Mouse (Mus musculus) limb, embryonic 10.5 days (tissue): ENCODE measurements at regions not wholly inside any gene's neighbourhood (a gene's known extent, or its start where the extent isn't known, plus 50 kb on each side); places are given as distances from the start of the nearest gene placed in this dataset.

Experiments used
- DNase-seq: peaks from one replicate; pipeline ENCODE4 v3.0.0-alpha.2; 2017; ENCODE audit warnings: low spot score
- H3K27ac ChIP-seq: fragments of 300-500 bp; sonication (generic); 2 replicates; pipeline ENCODE4 v1.5.1; 2016; ENCODE audit warnings: mild to moderate bottlenecking
- H3K27me3 ChIP-seq: fragments of 300-500 bp; sonication (generic); 2 replicates; pipeline ENCODE4 v1.6.1; 2016; ENCODE audit warnings: low read depth, mild to moderate bottlenecking; ENCODE audit not compliant: poor library complexity, severe bottlenecking
- H3K36me3 ChIP-seq: fragments of 300-500 bp; sonication (generic); 2 replicates; pipeline ENCODE4 v1.6.1; 2016; ENCODE audit warnings: mild to moderate bottlenecking, moderate library complexity
- H3K4me1 ChIP-seq: fragments of 300-500 bp; sonication (generic); 2 replicates; pipeline ENCODE4 v1.6.1; 2016
- H3K4me3 ChIP-seq: fragments of 300-500 bp; sonication (generic); 2 replicates; pipeline ENCODE4 v1.5.1; 2016; ENCODE audit warnings: mild to moderate bottlenecking, moderate library complexity
- H3K9me3 ChIP-seq: fragments of 300-500 bp; sonication (generic); replicated peaks from 2 replicates; pipeline ENCODE4 v1.6.1; 2016; ENCODE audit warnings: mild to moderate bottlenecking
- WGBS: fragments of 180-500 bp; shearing (Covaris S2); methylation state at CpG from one replicate; pipeline ENCODE4 v1.1.7; 2016; 5-methylcytosine and 5-hydroxymethylcytosine counted together

DNA sequence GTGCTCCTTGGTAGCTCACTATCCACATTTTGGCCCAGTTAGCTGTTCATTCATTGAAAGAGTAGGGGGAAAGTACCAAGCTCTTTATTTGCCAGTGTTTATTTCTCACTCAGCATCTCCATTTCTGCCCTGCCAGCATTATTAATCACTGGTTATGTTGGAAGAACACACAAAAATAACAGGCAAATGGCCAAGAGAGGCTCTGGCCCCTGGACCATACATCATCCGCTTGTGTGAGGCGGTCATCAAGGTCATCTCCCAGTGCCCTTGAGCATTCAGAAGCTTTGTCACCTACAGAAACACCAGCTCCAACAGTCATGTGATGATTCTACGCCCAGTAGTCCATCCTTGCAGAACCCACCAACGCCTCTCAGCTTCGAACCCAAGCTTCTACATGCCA is 133.2 kb upstream of the Rpl34 start:
- WGBS, result 93% methylated on average over 5 of the region's 5 CpGs
- DNase-seq, result no peak
- no peak overlapping the region for H3K4me3 ChIP-seq

DNA sequence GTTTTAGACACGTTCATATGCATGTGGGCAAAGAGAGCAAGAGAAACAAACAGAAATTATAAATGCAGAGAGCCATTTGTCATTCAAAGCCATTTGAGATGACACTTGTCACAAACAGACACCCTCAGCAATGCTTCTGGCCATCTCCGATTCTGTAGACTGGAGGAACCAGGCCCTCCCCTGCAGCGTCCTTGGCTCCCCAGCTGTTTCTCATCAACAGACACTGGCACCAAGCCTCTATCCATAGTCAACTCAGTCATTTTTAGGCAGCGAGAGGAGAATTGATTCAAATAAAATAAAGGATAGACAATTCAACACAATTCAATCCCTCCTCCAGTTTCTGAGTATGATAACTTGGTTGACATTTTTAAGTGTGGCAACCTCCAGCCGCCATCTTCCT is 130.1 kb upstream of the Rpl34 start:
- peaks cover 62% of the 10 kb centered on the region for H3K4me1 ChIP-seq
- WGBS, result 63% methylated on average over 5 of the region's 5 CpGs
- no peak overlapping the region for H3K4me3 ChIP-seq
- no peaks in the 10 kb centered on the region for H3K9me3 ChIP-seq
- no peaks in the 10 kb centered on the region for H3K36me3 ChIP-seq
- no peak overlapping the region for H3K27ac ChIP-seq
- no peak for DNase-seq
- no peaks in the 10 kb centered on the region for H3K27me3 ChIP-seq

More for the DNA sequence above, 133.2 kb upstream of the Rpl34 start:
- Histone ChIP-seq H3K4me1 (peaks cover 58% of the 10 kb centered on the region), H3K27ac (peak overlapping the region; percentile 62), H3K36me3 (no peaks in the 10 kb centered on the region), H3K9me3 (no peaks in the 10 kb centered on the region), H3K27me3 (no peaks in the 10 kb centered on the region)

DNA sequence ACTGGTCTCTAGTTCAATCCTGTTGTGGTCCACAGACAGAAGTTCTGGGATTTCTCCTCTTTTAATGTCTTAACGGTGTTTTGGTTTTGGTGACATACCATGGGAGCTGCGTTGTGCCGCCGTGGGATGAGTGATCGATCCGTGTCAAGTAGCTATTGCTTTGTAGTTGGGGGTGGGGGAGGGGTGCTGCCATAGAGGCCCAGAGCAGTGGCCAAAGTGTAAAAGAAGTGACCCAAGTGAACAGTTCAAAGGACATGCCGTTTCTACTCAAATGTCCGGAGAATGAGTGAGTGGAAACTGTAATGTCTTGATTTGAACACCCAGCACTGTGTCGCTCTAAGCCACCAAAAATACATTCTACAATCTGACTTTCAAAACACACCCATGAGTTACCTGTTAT is 123.7 kb upstream of the Rpl34 start:
- Histone ChIP-seq H3K36me3 (no peaks in the 10 kb centered on the region), H3K27ac (peak overlapping the region; percentile 14; the same call in 1 of the 2 replicates), H3K4me1 (peaks cover 54% of the 10 kb centered on the region), H3K27me3 (no peaks in the 10 kb centered on the region), H3K4me3 (no peak overlapping the region), H3K9me3 (no peaks in the 10 kb centered on the region)
- DNase-seq, result no peak
- 58% methylated on average over 9 of the region's 9 CpGs for WGBS

DNA sequence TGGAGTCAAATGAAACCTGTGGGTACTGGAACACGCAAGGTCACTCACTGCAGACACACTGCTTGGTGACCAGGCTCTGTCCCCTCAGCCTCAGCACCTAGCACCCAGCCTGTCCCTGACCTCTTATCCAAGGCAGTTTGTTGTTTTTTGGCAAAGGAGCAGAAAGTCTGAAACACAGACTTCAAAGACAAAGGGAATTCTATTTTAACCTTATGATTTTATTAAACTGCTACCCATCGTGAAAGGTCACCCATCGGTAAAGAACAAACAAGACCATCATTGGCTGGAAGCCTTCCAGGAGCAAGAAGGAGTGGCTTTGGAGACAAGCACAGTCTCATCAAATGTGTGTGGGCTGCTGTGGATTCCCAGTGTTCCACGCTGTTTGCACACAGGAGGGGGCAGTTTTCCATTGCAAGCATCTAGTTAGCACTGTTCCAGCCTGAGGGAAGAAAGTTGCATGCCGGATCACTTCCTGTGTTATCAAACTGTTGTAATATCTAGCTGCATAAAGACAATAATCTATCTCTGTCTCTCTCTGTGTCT is 120.6 kb upstream of the Rpl34 start:
- H3K36me3 ChIP-seq, result no peaks in the 10 kb centered on the region
- H3K4me3 ChIP-seq, result no peak overlapping the region
- H3K9me3 ChIP-seq, result no peaks in the 10 kb centered on the region
- H3K27ac ChIP-seq, result no peak overlapping the region
- H3K27me3 ChIP-seq, result no peaks in the 10 kb centered on the region
- WGBS, result 81% methylated on average over 5 of the region's 5 CpGs
- no peak for DNase-seq
- H3K4me1 ChIP-seq, result peaks cover 26% of the 10 kb centered on the region

DNA sequence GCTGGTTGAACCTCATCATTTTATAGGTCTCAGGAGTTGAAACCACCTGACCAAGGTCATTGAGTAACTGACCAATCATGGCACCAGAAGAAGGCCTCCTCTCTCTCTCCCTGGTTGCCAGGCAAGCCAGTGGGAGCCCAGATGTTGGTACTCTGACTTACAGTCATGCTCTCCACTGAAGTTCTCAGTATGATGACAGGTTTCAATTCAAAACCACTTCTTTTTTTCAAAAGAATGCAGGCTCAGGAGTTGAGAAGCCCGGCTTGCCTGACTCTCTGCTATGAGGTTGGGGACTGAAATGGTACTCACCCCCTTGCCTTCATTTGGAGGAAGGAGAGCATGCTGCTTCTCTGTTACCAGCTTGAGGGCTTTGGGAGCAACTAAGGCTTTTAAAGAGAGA is 111.6 kb upstream of the Rpl34 start:
- 71% methylated on average over 1 of the region's 1 CpGs for WGBS
- Histone ChIP-seq H3K27ac (0 out of 2 replicates have a peak overlapping the region, but pooled peaks have one; percentile 14), H3K27me3 (no peaks in the 10 kb centered on the region), H3K9me3 (no peaks in the 10 kb centered on the region), H3K36me3 (no peaks in the 10 kb centered on the region), H3K4me3 (no peak overlapping the region), H3K4me1 (peaks cover 35% of the 10 kb centered on the region)
- no peak for DNase-seq

DNA sequence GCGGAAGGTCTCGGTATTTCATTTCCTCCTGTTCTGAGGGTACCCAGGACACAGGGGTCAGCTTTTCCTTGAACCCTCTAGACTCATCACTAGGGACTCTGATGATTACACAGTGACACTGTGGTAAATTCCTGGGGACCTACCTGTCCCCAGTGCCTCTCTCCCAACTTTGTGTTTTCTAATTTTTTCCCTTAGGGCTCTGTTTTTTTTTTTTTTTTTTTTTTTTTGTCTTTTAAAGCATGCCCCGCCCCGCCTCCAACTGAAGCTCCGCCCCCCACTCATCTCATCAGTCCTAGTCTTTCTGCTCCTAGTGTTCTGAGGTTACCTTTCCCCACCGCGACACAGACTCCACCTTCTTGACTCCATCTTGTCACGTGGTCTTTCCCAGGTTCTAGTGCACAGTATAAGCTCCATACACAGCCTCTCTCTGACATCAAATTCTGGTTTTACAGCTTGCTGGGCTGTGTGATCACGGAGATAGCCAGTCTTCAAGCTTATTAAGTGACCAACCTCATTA is 109.8 kb upstream of the Rpl34 start:
- Histone ChIP-seq H3K4me3 (no peak overlapping the region), H3K4me1 (peaks cover 43% of the 10 kb centered on the region), H3K27me3 (no peaks in the 10 kb centered on the region), H3K27ac (no peak overlapping the region), H3K9me3 (no peaks in the 10 kb centered on the region), H3K36me3 (no peaks in the 10 kb centered on the region)
- DNase-seq, result no peak
- WGBS, result 81% methylated on average over 9 of the region's 9 CpGs

DNA sequence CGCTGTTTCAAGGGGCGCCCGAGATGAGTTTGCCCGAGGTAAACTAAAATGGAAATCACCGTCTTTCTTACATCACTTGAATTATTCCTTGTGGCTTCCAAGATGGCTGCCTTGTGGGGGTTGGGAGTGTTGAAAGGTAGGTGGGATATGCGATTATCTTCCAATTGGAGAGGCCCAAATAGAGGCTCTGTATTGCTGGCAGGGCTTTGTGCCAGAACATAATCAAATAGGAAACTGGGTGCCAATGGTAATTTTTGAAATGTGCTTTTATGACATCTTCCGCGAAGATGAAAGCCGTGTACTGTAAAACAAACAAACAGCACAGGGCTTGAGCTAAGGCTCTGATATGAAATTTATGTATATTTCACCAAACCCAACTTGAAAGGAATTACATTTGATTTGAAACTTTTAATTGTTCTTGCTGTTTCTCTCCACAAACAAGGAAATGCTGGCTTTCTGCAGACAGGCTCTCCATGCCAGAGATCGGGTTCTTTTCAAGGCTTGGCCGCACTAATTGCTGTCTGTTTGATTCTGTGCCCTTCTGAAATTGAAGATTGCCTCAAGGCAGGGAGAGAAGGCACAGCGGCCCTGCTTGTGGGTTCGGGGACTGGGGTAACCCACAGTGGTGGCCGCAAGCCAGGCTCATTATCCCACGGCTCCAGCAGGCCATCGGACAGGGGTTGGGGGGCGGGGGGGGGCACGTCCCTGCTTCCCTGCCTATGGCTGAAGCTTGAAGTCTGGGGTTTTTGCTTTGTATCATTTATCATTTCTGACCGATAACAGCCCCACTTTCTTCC is 108.6 kb upstream of the Rpl34 start:
- Histone ChIP-seq H3K4me1 (peaks cover 44% of the 10 kb centered on the region), H3K4me3 (no peak overlapping the region), H3K27ac (peak overlapping the region; percentile 72), H3K9me3 (no peaks in the 10 kb centered on the region), H3K27me3 (no peaks in the 10 kb centered on the region), H3K36me3 (no peaks in the 10 kb centered on the region)
- DNase-seq, result no peak
- 77% methylated on average over 19 of the region's 19 CpGs for WGBS

DNA sequence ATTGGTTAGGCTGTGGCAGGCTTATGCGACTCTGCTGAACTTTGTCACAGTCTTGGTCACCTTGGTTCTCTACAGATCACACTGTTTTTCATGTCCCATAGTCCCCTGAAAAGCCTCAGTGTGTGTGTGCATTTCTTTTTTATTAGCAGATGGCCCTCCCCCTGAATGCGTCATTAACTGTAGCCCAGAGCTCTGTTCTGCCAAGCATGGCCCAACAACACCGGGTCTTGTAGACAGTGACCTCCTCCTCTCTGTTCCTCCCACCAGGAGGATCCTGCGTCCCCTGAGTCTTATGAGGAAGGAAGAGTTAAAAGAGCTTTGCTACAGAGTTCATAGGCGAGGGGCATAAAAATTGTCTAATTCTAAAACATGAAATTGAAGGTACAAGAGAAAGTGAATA is 103.5 kb upstream of the Rpl34 start:
- DNase-seq, result no peak
- Histone ChIP-seq H3K27ac (peak overlapping the region; percentile 16), H3K9me3 (no peaks in the 10 kb centered on the region), H3K36me3 (no peaks in the 10 kb centered on the region), H3K4me1 (peaks cover 25% of the 10 kb centered on the region), H3K27me3 (no peaks in the 10 kb centered on the region), H3K4me3 (no peak overlapping the region)
- 85% methylated on average over 5 of the region's 5 CpGs for WGBS

DNA sequence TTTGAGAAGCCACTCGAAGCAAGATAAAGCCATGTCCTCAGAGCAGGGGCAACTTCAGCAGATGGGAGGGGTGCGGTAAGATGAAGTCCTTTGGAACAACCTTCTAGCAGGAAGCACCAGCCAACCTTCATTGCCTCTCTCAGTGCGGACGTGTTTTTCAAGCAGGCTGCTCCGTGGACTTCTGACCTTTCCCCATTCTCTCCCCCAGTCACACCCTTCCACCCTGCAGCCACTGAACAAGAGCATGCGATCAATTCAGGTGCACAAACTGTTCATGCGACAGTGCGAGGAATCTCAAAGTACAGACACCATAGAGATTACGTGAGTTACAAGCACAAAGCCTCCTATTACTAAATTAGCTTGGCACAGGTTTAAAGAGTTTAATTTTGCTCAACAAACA is 102.9 kb upstream of the Rpl34 start:
- Histone ChIP-seq H3K4me3 (no peak overlapping the region), H3K36me3 (no peaks in the 10 kb centered on the region), H3K9me3 (no peaks in the 10 kb centered on the region), H3K27me3 (no peaks in the 10 kb centered on the region), H3K27ac (peak overlapping the region; percentile 16; the same call in 1 of the 2 replicates), H3K4me1 (peaks cover 20% of the 10 kb centered on the region)
- 81% methylated on average over 9 of the region's 9 CpGs for WGBS
- DNase-seq, result no peak

DNA sequence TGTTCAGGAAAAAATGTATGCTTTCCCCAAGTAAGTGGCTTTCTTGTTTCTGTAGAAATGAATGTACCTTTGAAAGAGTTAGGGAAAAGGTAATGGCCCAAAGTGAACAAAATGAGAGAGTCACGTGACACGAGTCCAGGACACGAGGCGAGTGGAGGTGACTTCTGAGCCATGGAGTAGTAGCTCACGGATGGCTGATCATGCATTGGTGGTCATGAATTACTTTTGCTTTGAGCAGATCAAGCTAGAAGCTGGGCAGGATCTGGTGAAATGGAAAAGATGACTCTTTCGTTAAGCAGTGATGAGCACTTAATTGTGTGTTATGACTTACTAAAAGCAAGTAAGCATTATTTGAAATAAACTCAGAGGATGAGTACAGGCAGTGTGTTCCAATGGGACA is 101.6 kb upstream of the Rpl34 start:
- no peak overlapping the region for H3K27ac ChIP-seq
- H3K27me3 ChIP-seq, result no peaks in the 10 kb centered on the region
- peaks cover 32% of the 10 kb centered on the region for H3K4me1 ChIP-seq
- no peak overlapping the region for H3K4me3 ChIP-seq
- no peaks in the 10 kb centered on the region for H3K9me3 ChIP-seq
- 89% methylated on average over 6 of the region's 6 CpGs for WGBS
- DNase-seq, result no peak
- no peaks in the 10 kb centered on the region for H3K36me3 ChIP-seq

DNA sequence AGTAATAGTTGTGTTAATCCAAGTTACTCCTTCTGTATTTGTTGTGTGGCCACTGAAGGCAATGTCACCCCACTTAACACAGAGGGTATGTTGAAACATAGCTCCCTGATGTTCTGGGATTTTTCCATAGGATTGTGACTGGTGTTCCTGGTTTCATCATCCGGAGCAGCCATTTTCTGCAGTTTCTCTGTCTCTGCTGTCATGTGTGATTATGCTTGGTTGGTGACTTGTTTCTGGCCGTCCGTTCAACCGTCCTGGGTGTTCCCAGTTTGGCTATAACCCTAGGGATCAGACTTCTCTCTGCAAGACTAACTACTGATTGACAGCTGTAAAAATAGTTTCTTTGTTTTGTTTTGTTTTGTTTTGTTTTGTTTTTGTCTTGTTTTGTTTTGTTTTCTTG is 98.1 kb upstream of the Rpl34 start:
- H3K27ac ChIP-seq, result no peak overlapping the region
- no peaks in the 10 kb centered on the region for H3K36me3 ChIP-seq
- peaks cover 31% of the 10 kb centered on the region for H3K4me1 ChIP-seq
- no peaks in the 10 kb centered on the region for H3K9me3 ChIP-seq
- no peak overlapping the region for H3K4me3 ChIP-seq
- H3K27me3 ChIP-seq, result no peaks in the 10 kb centered on the region
- no peak for DNase-seq
- WGBS, result 86% methylated on average over 4 of the region's 4 CpGs

DNA sequence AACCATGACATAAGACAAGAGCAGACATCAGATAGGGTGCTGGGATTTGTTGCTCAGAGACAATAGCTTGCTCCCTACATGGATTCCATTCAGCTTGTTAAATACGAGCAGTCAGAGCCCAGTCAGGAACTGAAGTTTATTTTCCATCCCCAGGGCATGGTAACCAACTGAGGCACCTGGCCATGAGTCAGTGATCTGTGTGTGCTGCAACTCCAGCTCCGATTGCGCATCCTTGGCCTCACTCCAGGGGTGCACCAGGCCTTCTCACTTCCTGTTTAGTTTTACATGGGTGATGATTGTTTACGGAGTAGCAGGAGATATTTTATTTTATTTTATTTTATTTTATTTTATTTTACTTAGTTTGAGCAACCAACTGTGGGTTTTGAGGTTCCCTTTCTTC is 97.7 kb upstream of the Rpl34 start:
- Histone ChIP-seq H3K27ac (0 out of 2 replicates have a peak overlapping the region, but pooled peaks have one; percentile 67), H3K4me3 (no peak overlapping the region), H3K4me1 (peaks cover 27% of the 10 kb centered on the region), H3K27me3 (no peaks in the 10 kb centered on the region), H3K36me3 (no peaks in the 10 kb centered on the region), H3K9me3 (no peaks in the 10 kb centered on the region)
- DNase-seq, result no peak
- 88% methylated on average over 4 of the region's 4 CpGs for WGBS

DNA sequence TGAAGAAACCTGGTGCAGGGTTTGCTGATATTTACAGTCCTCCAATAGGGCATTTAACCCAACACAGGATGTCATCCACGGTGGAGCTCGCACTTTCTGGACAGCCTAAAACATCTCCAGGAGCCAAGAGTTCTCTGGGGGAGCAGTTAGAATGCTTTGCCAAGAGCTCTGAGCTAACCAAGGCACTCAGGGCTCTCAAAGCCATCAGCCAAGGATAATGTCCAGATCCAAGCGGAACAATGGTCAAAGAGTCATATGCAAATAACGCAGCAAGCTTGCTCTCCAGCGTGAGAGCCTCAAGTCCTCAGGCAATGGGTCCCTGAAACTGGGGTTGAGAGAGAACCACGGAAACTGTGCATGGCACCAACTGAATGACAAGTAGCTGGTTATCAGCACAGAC is 96.8 kb upstream of the Rpl34 start:
- Histone ChIP-seq H3K27me3 (no peaks in the 10 kb centered on the region), H3K4me3 (no peak overlapping the region), H3K36me3 (no peaks in the 10 kb centered on the region), H3K4me1 (peaks cover 27% of the 10 kb centered on the region), H3K9me3 (no peaks in the 10 kb centered on the region), H3K27ac (peak overlapping the region; percentile 67)
- WGBS, result 73% methylated on average over 6 of the region's 6 CpGs
- DNase-seq, result no peak
